Mouse (Mus musculus) cortical plate, adult 2 months (tissue): ENCODE data around the gene Fmnl2.

Experiments used
- CTCF ChIP-seq: fragments of 200-500 bp; IDR thresholded peaks from 2 replicates; pipeline ENCODE4 v1.5.1; 2011; ENCODE audit warnings: mild to moderate bottlenecking, control low read depth, low read length; ENCODE audit not compliant: insufficient read depth; ENCODE audit errors: extremely low read depth
- POLR2A ChIP-seq: fragments of 200-500 bp; IDR thresholded peaks from 2 replicates; pipeline ENCODE4 v1.6.1; 2011; ENCODE audit warnings: mild to moderate bottlenecking, low read length, control low read depth; ENCODE audit not compliant: insufficient read depth; ENCODE audit errors: extremely low read depth

DNA sequence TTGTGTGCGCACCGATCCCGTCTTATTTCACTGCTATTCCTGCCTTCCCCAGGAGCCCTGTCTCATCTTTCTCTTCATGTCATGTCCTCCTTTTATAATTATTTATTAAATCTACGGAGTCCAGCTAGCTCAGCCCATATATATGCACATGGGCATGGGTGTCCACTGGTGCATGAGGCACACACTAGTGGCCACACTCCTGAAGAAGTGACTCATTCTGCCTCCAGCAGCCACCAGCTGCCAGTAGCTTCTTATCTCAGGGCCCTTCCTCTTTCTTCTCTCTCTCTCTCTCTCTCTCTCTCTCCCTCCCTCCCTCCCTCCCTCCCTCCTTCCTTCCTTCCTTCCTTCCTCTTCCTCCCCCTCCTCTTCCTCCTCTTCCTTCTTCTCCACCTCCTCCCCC, 43.1 kb downstream of the Fmnl2 start:
- no peak for TF ChIP-seq POLR2A
- TF ChIP-seq CTCF = no peak
